Mouse (Mus musculus) liver, embryonic 14.5 days (tissue): Measurements from ENCODE around the gene Zdhhc22.

ENCODE experiments used
- CTCF ChIP-seq: IDR thresholded peaks from 2 replicates; pipeline ENCODE4 v1.5.1; 2016; ENCODE audit warnings: antibody characterized with exemption, low read depth, control low read depth
- EP300 ChIP-seq: IDR thresholded peaks from 2 replicates; pipeline ENCODE4 v1.6.1; 2016; ENCODE audit warnings: antibody characterized with exemption, low read depth

GRCm38 (mm10) chr12:86990755-86991110, 503 bp upstream of the Zdhhc22 start:
- no peak for TF ChIP-seq CTCF
- no peak for TF ChIP-seq EP300
